Mouse (Mus musculus) intestine, embryonic 15.5 days (tissue): ENCODE measurements around the gene Edc4. TPM values are rescaled to one million over a fixed set of nuclear protein-coding genes. Genes with fewer than 3 reads are reported as not detected.

Experiments
- ATAC-seq: fragments of 200-750 bp; cut with Nextera tagmentation; 2 replicates; pipeline ENCODE4 v1.8.0; 2017; ENCODE audit warnings: moderate TSS enrichment, moderate library complexity
- H3K27ac ChIP-seq: fragments of 300-500 bp; sonication (generic); 2 replicates; pipeline ENCODE4 v1.5.1; 2015; ENCODE audit warnings: mild to moderate bottlenecking, inconsistent platforms
- H3K27me3 ChIP-seq: fragments of 300-500 bp; sonication (generic); replicated peaks from 2 replicates; pipeline ENCODE4 v1.6.1; 2015; ENCODE audit warnings: inconsistent platforms
- H3K36me3 ChIP-seq: fragments of 300-500 bp; sonication (generic); 2 replicates; pipeline ENCODE4 v1.6.1; 2015; ENCODE audit warnings: inconsistent platforms
- H3K4me1 ChIP-seq: fragments of 300-500 bp; sonication (generic); replicated peaks from 2 replicates; pipeline ENCODE4 v1.6.1; 2015; ENCODE audit warnings: inconsistent platforms
- H3K4me2 ChIP-seq: fragments of 300-500 bp; sonication (generic); replicated peaks from 2 replicates; pipeline ENCODE4 v1.6.1; 2015; ENCODE audit warnings: mild to moderate bottlenecking, inconsistent platforms
- H3K4me3 ChIP-seq: fragments of 300-500 bp; sonication (generic); replicated peaks from 2 replicates; pipeline ENCODE4 v1.5.1; 2015; ENCODE audit warnings: inconsistent platforms
- H3K9ac ChIP-seq: fragments of 300-500 bp; sonication (generic); 2 replicates; pipeline ENCODE4 v1.6.1; 2015; ENCODE audit warnings: inconsistent platforms
- H3K9me3 ChIP-seq: fragments of 300-500 bp; sonication (generic); 2 replicates; pipeline ENCODE4 v1.6.1; 2016; ENCODE audit warnings: inconsistent platforms
- WGBS: fragments of 180-500 bp; shearing (Covaris S2); methylation state at CpG from one replicate; pipeline ENCODE4 v1.1.7; 2015; 5-methylcytosine and 5-hydroxymethylcytosine counted together
- polyA plus RNA-seq: library from polyadenylated mRNA; unstranded; fragments of >200 nt; fragmentation: Nextera tagmentation; extraction: Ambion mirVana; gene quantifications from 2 replicates; pipeline ENCODE4 v1.2.1, GENCODE M21; 2015

Edc4 gene
- polyA plus RNA-seq, 1 experiment from 2014 or later = 35.9 TPM

- H3K27ac ChIP-seq = peak within 1 kb of the TSS; percentile 89
- under 1% methylated on average over 43 of the region's 43 CpGs for WGBS
- H3K9me3 ChIP-seq = no peaks in the 10 kb centered on the region
- H3K4me2 ChIP-seq = peak within 1 kb of the TSS; percentile 91
- ATAC-seq = peak; percentile 94
- H3K36me3 ChIP-seq = no peaks in the 10 kb centered on the region
- peaks cover 33% of the 10 kb centered on the region for H3K4me1 ChIP-seq
- no peaks in the 10 kb centered on the region for H3K27me3 ChIP-seq
- H3K9ac ChIP-seq = peak within 1 kb of the TSS; percentile 73
- H3K4me3 ChIP-seq = peak within 1 kb of the TSS; percentile 85
Observed at GRCm38 (mm10) chr8:105854715-105855216, 25.9 kb upstream of the Edc4 start, which contains the start of gene Thap11. TSS of gene Thap11 (plus strand) at chr8:105855132.

GRCm38 (mm10) chr8:105855248-105856167, 25.2 kb upstream of the Edc4 start:
- Histone ChIP-seq H3K9me3 (no peaks in the 10 kb centered on the region), H3K9ac (peak overlapping the region; percentile 73), H3K4me2 (peak overlapping the region; percentile 91), H3K27me3 (no peaks in the 10 kb centered on the region), H3K4me3 (peak overlapping the region; percentile 85), H3K4me1 (peaks cover 29% of the 10 kb centered on the region), H3K27ac (peak overlapping the region; percentile 89), H3K36me3 (no peaks in the 10 kb centered on the region)
- ATAC-seq = peak; percentile 57
- under 1% methylated on average over 71 of the region's 71 CpGs for WGBS

- Histone ChIP-seq H3K4me1 (peaks cover 26% of the 10 kb centered on the region), H3K4me3 (peak overlapping the region; percentile 85), H3K9ac (peak overlapping the region; percentile 73), H3K9me3 (no peaks in the 10 kb centered on the region), H3K27me3 (no peaks in the 10 kb centered on the region), H3K27ac (peak overlapping the region; percentile 89), H3K36me3 (no peaks in the 10 kb centered on the region), H3K4me2 (peak overlapping the region; percentile 91)
- ATAC-seq = no peak
- WGBS = 12% methylated on average over 15 of the region's 15 CpGs
Observed at GRCm38 (mm10) chr8:105856168-105856835, 24.4 kb upstream of the Edc4 start.

- no peak overlapping the region for H3K27ac ChIP-seq
- 83% methylated on average over 5 of the region's 5 CpGs for WGBS
- ATAC-seq = no peak
- H3K4me2 ChIP-seq = no peak overlapping the region
- H3K4me1 ChIP-seq = peaks cover 35% of the 10 kb centered on the region
- H3K36me3 ChIP-seq = no peaks in the 10 kb centered on the region
- no peak overlapping the region for H3K9ac ChIP-seq
- H3K9me3 ChIP-seq = no peaks in the 10 kb centered on the region
- no peak overlapping the region for H3K4me3 ChIP-seq
- no peaks in the 10 kb centered on the region for H3K27me3 ChIP-seq
Observed at GRCm38 (mm10) chr8:105858495-105858894, 22.2 kb upstream of the Edc4 start.

- Histone ChIP-seq H3K4me3 (no peak overlapping the region), H3K4me1 (peaks cover 35% of the 10 kb centered on the region), H3K4me2 (peak overlapping the region; percentile 59; the same call in 1 of the 2 replicates), H3K9me3 (no peaks in the 10 kb centered on the region), H3K27me3 (no peaks in the 10 kb centered on the region), H3K9ac (no peak overlapping the region), H3K27ac (peak overlapping the region; percentile 48; the same call in 1 of the 2 replicates), H3K36me3 (no peaks in the 10 kb centered on the region)
- WGBS = 52% methylated on average over 5 of the region's 5 CpGs
- no peak for ATAC-seq
Observed at GRCm38 (mm10) chr8:105859314-105859713, 21.4 kb upstream of the Edc4 start.

GRCm38 (mm10) chr8:105860143-105860981, 20.3 kb upstream of the Edc4 start, which contains the start of gene Nutf2:
TSS of gene Nutf2 (plus strand) at chr8:105860580.
- ATAC-seq = peak; percentile 99
- no peaks in the 10 kb centered on the region for H3K27me3 ChIP-seq
- H3K27ac ChIP-seq = peak within 1 kb of the TSS; percentile 94
- WGBS = under 1% methylated on average over 55 of the region's 59 CpGs
- H3K9ac ChIP-seq = peak within 1 kb of the TSS; percentile 91
- peak within 1 kb of the TSS; percentile 68 for H3K4me2 ChIP-seq
- no peaks in the 10 kb centered on the region for H3K9me3 ChIP-seq
- no peaks in the 10 kb centered on the region for H3K36me3 ChIP-seq
- peaks cover 35% of the 10 kb centered on the region for H3K4me1 ChIP-seq
- peak within 1 kb of the TSS; percentile 94 for H3K4me3 ChIP-seq

- ATAC-seq = no peak
- 0 out of 2 replicates have a peak overlapping the region, but pooled peaks have one; percentile 3 for H3K27ac ChIP-seq
Observed at GRCm38 (mm10) chr8:105861951-105862350, 18.7 kb upstream of the Edc4 start.

GRCm38 (mm10) chr8:105866364-105867029, 14.2 kb upstream of the Edc4 start:
- Histone ChIP-seq H3K27ac (no peak overlapping the region), H3K27me3 (no peaks in the 10 kb centered on the region), H3K4me1 (peaks cover 8% of the 10 kb centered on the region), H3K36me3 (peaks cover 35% of the 10 kb centered on the region), H3K9ac (no peak overlapping the region), H3K4me3 (no peak overlapping the region), H3K4me2 (no peak overlapping the region), H3K9me3 (no peaks in the 10 kb centered on the region)
- no peak for ATAC-seq
- 81% methylated on average over 6 of the region's 6 CpGs for WGBS

More at GRCm38 (mm10) chr8:105861951-105862350, 18.7 kb upstream of the Edc4 start:
- H3K4me2 ChIP-seq = peak overlapping the region; percentile 68
- H3K36me3 ChIP-seq = peaks cover 13% of the 10 kb centered on the region
- H3K27me3 ChIP-seq = no peaks in the 10 kb centered on the region
- H3K4me1 ChIP-seq = peaks cover 30% of the 10 kb centered on the region
- peak overlapping the region; percentile 91 for H3K9ac ChIP-seq
- no peaks in the 10 kb centered on the region for H3K9me3 ChIP-seq
- 5% methylated on average over 1 of the region's 1 CpGs for WGBS
- peak overlapping the region; percentile 94 for H3K4me3 ChIP-seq

GRCm38 (mm10) chr8:105874301-105874700, 6.4 kb upstream of the Edc4 start:
- Histone ChIP-seq H3K9ac (no peak overlapping the region), H3K9me3 (no peaks in the 10 kb centered on the region), H3K27ac (no peak overlapping the region), H3K4me2 (no peak overlapping the region), H3K27me3 (no peaks in the 10 kb centered on the region), H3K36me3 (peaks cover 31% of the 10 kb centered on the region), H3K4me3 (no peak overlapping the region), H3K4me1 (no peaks in the 10 kb centered on the region)
- no peak for ATAC-seq
- 86% methylated on average over 6 of the region's 6 CpGs for WGBS

GRCm38 (mm10) chr8:105889756-105890465, 9.2 kb downstream of the Edc4 start:
- Histone ChIP-seq H3K36me3 (peaks cover 62% of the 10 kb centered on the region), H3K27ac (no peak overlapping the region), H3K4me3 (no peak overlapping the region), H3K27me3 (no peaks in the 10 kb centered on the region), H3K9me3 (no peaks in the 10 kb centered on the region), H3K4me2 (no peak overlapping the region), H3K9ac (no peak overlapping the region), H3K4me1 (0 out of 2 replicates have a peak, but pooled peaks cover 4% of the 10 kb centered on the region)
- no peak for ATAC-seq
- WGBS = 92% methylated on average over 12 of the region's 12 CpGs
